Mouse (Mus musculus): ENCODE results near the gene Agr2. TPM values are rescaled to one million over a fixed set of nuclear protein-coding genes. Genes with fewer than 3 reads are reported as not detected.

Gene Agr2
- not detected in 2 replicates for polyA plus RNA-seq (2015; fragmentation: Nextera tagmentation; extraction: Ambion mirVana)

GRCm38 (mm10) chr12:35992711-35993110, at the start of gene Agr2:
Gene Agr2 (plus strand): TSS chr12:35992907.
- Histone ChIP-seq H3K36me3 (ENCODE audit: control insufficient read depth, insufficient read depth, low read length) (no peaks in the 10 kb centered on the region), H3K27ac (ENCODE audit: low read depth, low read length) (no peak within 1 kb of the TSS), H3K9ac (ENCODE audit: low read depth, low read length) (no peak within 1 kb of the TSS), H3K27me3 (replicated peaks; ENCODE audit: control insufficient read depth, insufficient read depth, low read length) (no peaks in the 10 kb centered on the region), H3K4me2 (ENCODE audit: low read length) (no peak within 1 kb of the TSS), H3K9me3 (ENCODE audit: control insufficient read depth, low read length) (no peaks in the 10 kb centered on the region), H3K4me1 (ENCODE audit: control insufficient read depth, insufficient read depth, low read depth, low read length) (peaks cover 3% of the 10 kb centered on the region; the same call in 1 of the 2 replicates), H3K4me3 (ENCODE audit: low read length) (no peak within 1 kb of the TSS)
- WGBS = 70% methylated on average over 9 of the region's 9 CpGs
- no peak for ATAC-seq

- Histone ChIP-seq H3K4me2 (ENCODE audit: low read length) (no peak overlapping the region), H3K4me3 (ENCODE audit: low read length) (no peak overlapping the region), H3K4me1 (ENCODE audit: control insufficient read depth, insufficient read depth, low read depth, low read length) (no peaks in the 10 kb centered on the region), H3K27ac (ENCODE audit: low read depth, low read length) (no peak overlapping the region), H3K36me3 (ENCODE audit: control insufficient read depth, insufficient read depth, low read length) (no peaks in the 10 kb centered on the region), H3K27me3 (replicated peaks; ENCODE audit: control insufficient read depth, insufficient read depth, low read length) (no peaks in the 10 kb centered on the region), H3K9ac (ENCODE audit: low read depth, low read length) (no peak overlapping the region), H3K9me3 (ENCODE audit: control insufficient read depth, low read length) (no peaks in the 10 kb centered on the region)
- WGBS = 74% methylated on average over 1 of the region's 1 CpGs
- no peak for ATAC-seq
These were observed 41.0 kb upstream of the Agr2 start for GRCm38 (mm10) chr12:35951757-35952156.

DNA sequence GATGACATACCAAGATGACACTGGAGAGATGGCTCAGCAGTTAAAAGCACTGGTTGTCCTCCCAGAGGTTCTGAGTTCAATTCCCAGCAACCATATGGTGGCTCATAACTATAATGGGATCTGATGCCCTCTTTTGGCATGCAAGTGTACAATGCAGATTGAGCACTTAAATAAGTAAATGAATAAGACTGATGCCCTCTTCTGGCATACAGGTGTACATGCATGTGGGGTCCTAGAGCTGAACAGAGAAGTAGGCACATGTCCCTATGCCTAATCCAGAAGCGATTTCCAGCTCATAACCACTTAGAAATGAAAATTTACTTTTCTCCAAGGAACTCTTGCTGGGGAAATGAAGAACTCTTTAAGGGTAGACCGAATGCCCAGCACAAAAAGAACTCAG, 35.5 kb upstream of the Agr2 start:
- Histone ChIP-seq H3K9ac (ENCODE audit: low read depth, low read length) (no peak overlapping the region), H3K27me3 (replicated peaks; ENCODE audit: control insufficient read depth, insufficient read depth, low read length) (no peaks in the 10 kb centered on the region), H3K4me3 (ENCODE audit: low read length) (no peak overlapping the region), H3K9me3 (ENCODE audit: control insufficient read depth, low read length) (no peaks in the 10 kb centered on the region), H3K36me3 (ENCODE audit: control insufficient read depth, insufficient read depth, low read length) (no peaks in the 10 kb centered on the region), H3K4me1 (ENCODE audit: control insufficient read depth, insufficient read depth, low read depth, low read length) (no peaks in the 10 kb centered on the region), H3K4me2 (ENCODE audit: low read length) (no peak overlapping the region), H3K27ac (ENCODE audit: low read depth, low read length) (no peak overlapping the region)
- ATAC-seq = no peak
- WGBS = 85% methylated on average over 2 of the region's 2 CpGs

DNA sequence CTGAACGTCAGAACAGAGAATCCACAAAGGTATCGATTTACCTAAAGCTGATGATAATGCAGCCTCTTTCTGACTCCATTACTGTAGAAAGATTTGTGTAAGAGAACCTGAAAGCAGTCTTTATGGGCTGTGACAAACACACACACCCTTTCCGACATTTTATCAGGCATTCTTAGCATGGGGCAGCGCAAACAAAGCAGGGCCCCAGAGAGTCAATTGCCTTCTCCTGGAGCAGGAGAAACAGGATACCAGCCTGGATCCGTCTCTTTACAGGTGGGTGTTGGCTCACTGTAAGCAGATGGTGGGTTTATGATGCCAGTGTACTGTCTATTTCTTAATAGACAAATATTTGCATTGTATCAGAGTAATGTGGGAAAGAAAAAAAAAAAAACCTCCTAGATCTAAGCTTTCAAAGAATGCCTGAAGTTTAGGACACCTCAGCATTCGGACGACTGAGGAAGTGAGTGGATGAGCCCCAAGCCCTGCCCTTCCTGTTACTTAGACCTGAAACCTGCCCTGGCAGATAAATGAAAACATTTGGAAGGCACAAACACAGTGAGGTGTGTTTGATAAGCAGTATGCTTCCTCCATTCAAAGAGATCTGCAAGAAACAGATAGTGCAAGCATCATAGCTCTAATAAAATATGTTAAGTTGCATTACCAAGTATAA, 26.5 kb upstream of the Agr2 start:
- WGBS = 67% methylated on average over 7 of the region's 7 CpGs
- Histone ChIP-seq H3K4me1 (ENCODE audit: control insufficient read depth, insufficient read depth, low read depth, low read length) (no peaks in the 10 kb centered on the region), H3K4me3 (ENCODE audit: low read length) (no peak overlapping the region), H3K9ac (ENCODE audit: low read depth, low read length) (no peak overlapping the region), H3K4me2 (ENCODE audit: low read length) (no peak overlapping the region), H3K27me3 (replicated peaks; ENCODE audit: control insufficient read depth, insufficient read depth, low read length) (no peaks in the 10 kb centered on the region), H3K27ac (ENCODE audit: low read depth, low read length) (no peak overlapping the region), H3K9me3 (ENCODE audit: control insufficient read depth, low read length) (no peaks in the 10 kb centered on the region), H3K36me3 (ENCODE audit: control insufficient read depth, insufficient read depth, low read length) (no peaks in the 10 kb centered on the region)
- no peak for ATAC-seq

DNA sequence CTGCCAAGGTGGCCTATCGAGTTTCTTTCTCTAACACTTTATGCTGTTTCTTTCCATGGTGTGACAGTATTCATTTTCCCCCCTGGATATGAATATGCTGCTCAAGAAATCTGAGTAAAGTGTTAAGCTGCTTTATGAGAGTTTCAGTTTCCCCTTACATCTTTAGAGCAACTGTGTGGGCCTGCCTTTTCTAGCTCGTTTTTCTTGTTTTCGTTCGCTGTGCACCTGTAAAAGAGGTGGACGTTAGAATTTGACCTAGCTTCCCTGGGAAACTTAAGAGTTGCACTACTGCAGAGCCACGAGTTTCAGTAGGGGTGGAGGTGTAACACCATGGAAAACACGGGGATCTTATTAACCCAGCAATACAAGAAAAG, 26.0 kb upstream of the Agr2 start:
- Histone ChIP-seq H3K4me1 (ENCODE audit: control insufficient read depth, insufficient read depth, low read depth, low read length) (no peaks in the 10 kb centered on the region), H3K9me3 (ENCODE audit: control insufficient read depth, low read length) (no peaks in the 10 kb centered on the region), H3K4me2 (ENCODE audit: low read length) (no peak overlapping the region), H3K4me3 (ENCODE audit: low read length) (no peak overlapping the region), H3K27ac (ENCODE audit: low read depth, low read length) (no peak overlapping the region), H3K9ac (ENCODE audit: low read depth, low read length) (no peak overlapping the region), H3K27me3 (replicated peaks; ENCODE audit: control insufficient read depth, insufficient read depth, low read length) (no peaks in the 10 kb centered on the region), H3K36me3 (ENCODE audit: control insufficient read depth, insufficient read depth, low read length) (no peaks in the 10 kb centered on the region)
- no peak for ATAC-seq
- 83% methylated on average over 7 of the region's 7 CpGs for WGBS

DNA sequence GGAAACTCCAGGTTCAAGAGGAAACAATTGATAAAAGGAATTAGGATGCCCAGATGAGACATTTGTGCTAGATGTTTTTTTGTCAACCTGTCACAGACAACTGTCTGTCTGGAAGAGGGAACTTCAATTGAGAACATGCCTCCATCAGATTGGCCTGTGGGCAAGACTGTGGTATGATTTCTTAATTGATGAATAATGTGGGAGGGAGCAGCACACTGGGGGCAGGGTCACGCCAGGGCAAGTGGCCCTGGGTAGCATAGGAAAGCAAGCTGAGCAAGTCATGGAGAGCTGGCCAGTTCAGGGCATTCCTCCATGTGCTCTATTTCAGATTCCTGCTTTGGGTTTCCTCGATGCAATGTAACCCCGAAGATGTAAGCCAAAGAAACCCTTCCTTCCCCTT, 16.8 kb upstream of the Agr2 start:
- Histone ChIP-seq H3K27ac (ENCODE audit: low read depth, low read length) (no peak overlapping the region), H3K4me3 (ENCODE audit: low read length) (no peak overlapping the region), H3K9ac (ENCODE audit: low read depth, low read length) (no peak overlapping the region), H3K36me3 (ENCODE audit: control insufficient read depth, insufficient read depth, low read length) (no peaks in the 10 kb centered on the region), H3K9me3 (ENCODE audit: control insufficient read depth, low read length) (no peaks in the 10 kb centered on the region), H3K27me3 (replicated peaks; ENCODE audit: control insufficient read depth, insufficient read depth, low read length) (no peaks in the 10 kb centered on the region), H3K4me2 (ENCODE audit: low read length) (no peak overlapping the region), H3K4me1 (ENCODE audit: control insufficient read depth, insufficient read depth, low read depth, low read length) (peaks cover 3% of the 10 kb centered on the region; the same call in 1 of the 2 replicates)
- ATAC-seq = no peak
- WGBS = 88% methylated on average over 3 of the region's 3 CpGs

GRCm38 (mm10) chr12:35977633-35978246, 15.0 kb upstream of the Agr2 start:
- ATAC-seq = peak; percentile 66
- WGBS = 30% methylated on average over 6 of the region's 6 CpGs
- no peak overlapping the region for H3K27ac ChIP-seq (ENCODE audit: low read depth, low read length)

DNA sequence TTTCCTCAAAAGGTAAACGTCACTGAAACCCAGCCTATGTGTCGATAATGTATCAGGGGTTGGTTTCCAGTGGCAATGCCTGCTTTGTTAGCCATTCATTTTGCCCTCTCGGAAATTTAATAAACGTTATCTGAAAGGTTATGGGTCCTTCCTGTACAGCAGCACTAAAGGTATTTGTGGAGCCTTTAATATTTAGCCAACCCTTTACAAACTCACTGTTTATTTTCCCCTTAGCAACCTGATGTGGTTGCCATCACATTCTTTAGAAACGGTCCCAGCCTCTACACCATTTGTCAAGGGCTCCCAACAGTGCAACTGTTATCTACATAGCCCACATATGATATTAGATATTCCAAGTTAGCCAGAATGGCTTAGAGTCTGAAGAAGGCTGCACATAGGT, 13.1 kb upstream of the Agr2 start:
- Histone ChIP-seq H3K4me2 (ENCODE audit: low read length) (no peak overlapping the region), H3K4me1 (ENCODE audit: control insufficient read depth, insufficient read depth, low read depth, low read length) (peaks cover 9% of the 10 kb centered on the region; the same call in 1 of the 2 replicates), H3K36me3 (ENCODE audit: control insufficient read depth, insufficient read depth, low read length) (no peaks in the 10 kb centered on the region), H3K27ac (ENCODE audit: low read depth, low read length) (no peak overlapping the region), H3K9me3 (ENCODE audit: control insufficient read depth, low read length) (no peaks in the 10 kb centered on the region), H3K4me3 (ENCODE audit: low read length) (no peak overlapping the region), H3K9ac (ENCODE audit: low read depth, low read length) (no peak overlapping the region), H3K27me3 (replicated peaks; ENCODE audit: control insufficient read depth, insufficient read depth, low read length) (no peaks in the 10 kb centered on the region)
- ATAC-seq = no peak
- WGBS = 89% methylated on average over 5 of the region's 5 CpGs

More at GRCm38 (mm10) chr12:35977633-35978246, 15.0 kb upstream of the Agr2 start:
- Histone ChIP-seq H3K4me1 (ENCODE audit: control insufficient read depth, insufficient read depth, low read depth, low read length) (peaks cover 9% of the 10 kb centered on the region; the same call in 1 of the 2 replicates), H3K9ac (ENCODE audit: low read depth, low read length) (no peak overlapping the region), H3K27me3 (replicated peaks; ENCODE audit: control insufficient read depth, insufficient read depth, low read length) (no peaks in the 10 kb centered on the region), H3K4me2 (ENCODE audit: low read length) (no peak overlapping the region), H3K4me3 (ENCODE audit: low read length) (no peak overlapping the region), H3K36me3 (ENCODE audit: control insufficient read depth, insufficient read depth, low read length) (no peaks in the 10 kb centered on the region), H3K9me3 (ENCODE audit: control insufficient read depth, low read length) (no peaks in the 10 kb centered on the region)

GRCm38 (mm10) chr12:35981732-35982360, 10.9 kb upstream of the Agr2 start:
- WGBS = 39% methylated on average over 6 of the region's 6 CpGs
- no peak overlapping the region for H3K27ac ChIP-seq (ENCODE audit: low read depth, low read length)
- H3K4me2 ChIP-seq (ENCODE audit: low read length) = no peak overlapping the region

More at GRCm38 (mm10) chr12:35981732-35982360, 10.9 kb upstream of the Agr2 start:
- Histone ChIP-seq H3K4me3 (ENCODE audit: low read length) (no peak overlapping the region), H3K27me3 (replicated peaks; ENCODE audit: control insufficient read depth, insufficient read depth, low read length) (no peaks in the 10 kb centered on the region), H3K36me3 (ENCODE audit: control insufficient read depth, insufficient read depth, low read length) (no peaks in the 10 kb centered on the region), H3K4me1 (ENCODE audit: control insufficient read depth, insufficient read depth, low read depth, low read length) (peaks cover 9% of the 10 kb centered on the region; the same call in 1 of the 2 replicates), H3K9ac (ENCODE audit: low read depth, low read length) (no peak overlapping the region), H3K9me3 (ENCODE audit: control insufficient read depth, low read length) (no peaks in the 10 kb centered on the region)
- peak; percentile 90 for ATAC-seq
